Mouse (Mus musculus): ENCODE measurements at regions not wholly inside any gene's neighbourhood (a gene's known extent, or its start where the extent isn't known, plus 50 kb on each side); places are given as distances from the start of the nearest gene placed in this dataset.

- DNase-seq (ENCODE audit: extremely low read depth) = no peak
- in situ Hi-C loops (cut with MboI; ENCODE audit: low pct_ligation_motif_present, low pct_unique_long_range_greater_than_20kb, low sequenced_read_pairs) (loop anchor here (25.0 kb wide), 1 partner anchor 443 kb away; no protein-coding TSS in a partner anchor), dilution Hi-C loops (cut with MboI; ENCODE audit: extremely low pct_ligation_motif_present, extremely low pct_unique_long_range_greater_than_20kb, low sequenced_read_pairs) (no loop called here)
- no peaks in the 10 kb centered on the region for H3K27me3 ChIP-seq (replicated peaks)
- H3K4me2 ChIP-seq (ENCODE audit: insufficient read depth, low read depth, poor library complexity, severe bottlenecking) = no peak overlapping the region
- no peak overlapping the region for H3K4me3 ChIP-seq (replicated peaks in 1 of 3; ENCODE audit: low read depth in 2 of 3, low read length in 2 of 3, poor library complexity in 1 of 3)
- TF ChIP-seq USF2 (conservative IDR thresholded peaks at IDR 0.05; ENCODE audit: low read depth, low read length) (no peak), ZNF384 (IDR thresholded peaks at IDR 0.05; ENCODE audit: low read depth, low read length) (no peak), E2F4 (IDR thresholded peaks at IDR 0.05; ENCODE audit: insufficient replicate concordance, low read depth, low read length) (no peak), UBTF (IDR thresholded peaks at IDR 0.05; ENCODE audit: low read depth, low read length) (no peak), IRF4 (IDR thresholded peaks at IDR 0.05; ENCODE audit: low read depth, low read length) (no peak), MEF2A (IDR thresholded peaks at IDR 0.05; ENCODE audit: borderline replicate concordance, low read depth, low read length) (no peak)
- no peaks in the 10 kb centered on the region for H3K36me3 ChIP-seq (replicated peaks in 1 of 2; ENCODE audit: control insufficient read depth in 1 of 2, insufficient read depth in 1 of 2, low read length in 1 of 2)
- H3K9ac ChIP-seq (ENCODE audit: insufficient read depth, low read depth) = no peak overlapping the region
- no peaks in the 10 kb centered on the region for H3K9me3 ChIP-seq (replicated peaks; ENCODE audit: low read length)
- no peaks in the 10 kb centered on the region for H3K4me1 ChIP-seq (ENCODE audit: control insufficient read depth in 1 of 2, insufficient read depth in 2 of 2)
- no peak overlapping the region for H3K27ac ChIP-seq (ENCODE audit: insufficient read depth, low read depth)
- H3K79me2 ChIP-seq (replicated peaks; ENCODE audit: control insufficient read depth, extremely low read depth, insufficient read depth, poor library complexity, severe bottlenecking) = no peaks in the 10 kb centered on the region
Measured at GRCm38 (mm10) chr8:90455321-90455720, 107.2 kb upstream of the Tox3 start.

GRCm38 (mm10) chr8:90454130-90454529 lies 106.0 kb upstream of the Tox3 start:
- no peak for DNase-seq (ENCODE audit: extremely low read depth)
- dilution Hi-C loops (cut with MboI; ENCODE audit: extremely low pct_ligation_motif_present, extremely low pct_unique_long_range_greater_than_20kb, low sequenced_read_pairs) = no loop called here
- no peaks in the 10 kb centered on the region for H3K36me3 ChIP-seq (replicated peaks in 1 of 2; ENCODE audit: control insufficient read depth in 1 of 2, insufficient read depth in 1 of 2, low read length in 1 of 2)
- no peaks in the 10 kb centered on the region for H3K79me2 ChIP-seq (replicated peaks; ENCODE audit: control insufficient read depth, extremely low read depth, insufficient read depth, poor library complexity, severe bottlenecking)
- no peak for TF ChIP-seq NELFE (IDR thresholded peaks at IDR 0.05; ENCODE audit: low read depth, low read length)
- no peak for TF ChIP-seq SIN3A (IDR thresholded peaks at IDR 0.05; ENCODE audit: low read length)
- no peak for TF ChIP-seq CHD1 (IDR thresholded peaks at IDR 0.05; ENCODE audit: low read depth, low read length)
- TF ChIP-seq MEF2A (IDR thresholded peaks at IDR 0.05; ENCODE audit: borderline replicate concordance, low read depth, low read length) = no peak
- H3K4me2 ChIP-seq (ENCODE audit: insufficient read depth, low read depth, poor library complexity, severe bottlenecking) = no peak overlapping the region
- H3K9ac ChIP-seq (ENCODE audit: insufficient read depth, low read depth) = no peak overlapping the region
- H3K27me3 ChIP-seq (replicated peaks) = no peaks in the 10 kb centered on the region
- no peak overlapping the region for H3K4me3 ChIP-seq (replicated peaks in 1 of 3; ENCODE audit: low read depth in 2 of 3, low read length in 2 of 3, poor library complexity in 1 of 3)
- H3K9me3 ChIP-seq (replicated peaks; ENCODE audit: low read length) = no peaks in the 10 kb centered on the region
- in situ Hi-C loops (cut with MboI; ENCODE audit: low pct_ligation_motif_present, low pct_unique_long_range_greater_than_20kb, low sequenced_read_pairs) = loop anchor here (25.0 kb wide), 1 partner anchor 442 kb away; no protein-coding TSS in a partner anchor
- H3K27ac ChIP-seq (ENCODE audit: insufficient read depth, low read depth) = no peak overlapping the region
- no peaks in the 10 kb centered on the region for H3K4me1 ChIP-seq (ENCODE audit: control insufficient read depth in 1 of 2, insufficient read depth in 2 of 2)

- TF ChIP-seq UBTF (IDR thresholded peaks at IDR 0.05; ENCODE audit: low read depth, low read length) (no peak), CHD1 (IDR thresholded peaks at IDR 0.05; ENCODE audit: low read depth, low read length) (no peak), TCF12 (IDR thresholded peaks at IDR 0.05; ENCODE audit: low read depth, low read length) (no peak), POLR2A (IDR thresholded peaks at IDR 0.05; ENCODE audit: low read depth, low read length) (no peak)
- Histone ChIP-seq H3K4me2 (ENCODE audit: insufficient read depth, low read depth, poor library complexity, severe bottlenecking) (no peak overlapping the region), H3K27ac (ENCODE audit: insufficient read depth, low read depth) (no peak overlapping the region), H3K4me3 (replicated peaks in 1 of 3; ENCODE audit: low read depth in 2 of 3, low read length in 2 of 3, poor library complexity in 1 of 3) (no peak overlapping the region), H3K9me3 (replicated peaks; ENCODE audit: low read length) (no peaks in the 10 kb centered on the region), H3K4me1 (ENCODE audit: control insufficient read depth in 1 of 2, insufficient read depth in 2 of 2) (no peaks in the 10 kb centered on the region), H3K36me3 (replicated peaks in 1 of 2; ENCODE audit: control insufficient read depth in 1 of 2, insufficient read depth in 1 of 2, low read length in 1 of 2) (no peaks in the 10 kb centered on the region), H3K9ac (ENCODE audit: insufficient read depth, low read depth) (no peak overlapping the region), H3K79me2 (replicated peaks; ENCODE audit: control insufficient read depth, extremely low read depth, insufficient read depth, poor library complexity, severe bottlenecking) (no peaks in the 10 kb centered on the region), H3K27me3 (replicated peaks) (no peaks in the 10 kb centered on the region)
- dilution Hi-C loops (cut with MboI; ENCODE audit: extremely low pct_ligation_motif_present, extremely low pct_unique_long_range_greater_than_20kb, low sequenced_read_pairs) = no loop called here
- in situ Hi-C loops (cut with MboI; ENCODE audit: low pct_ligation_motif_present, low pct_unique_long_range_greater_than_20kb, low sequenced_read_pairs) = no loop called here
- no peak for DNase-seq (ENCODE audit: extremely low read depth)
Measured at GRCm38 (mm10) chr8:90441058-90441851, 93.1 kb upstream of the Tox3 start.

All from CH12.LX (cell line).